Mouse (Mus musculus): ENCODE results near the gene Leng9. TPM values are rescaled to one million over a fixed set of nuclear protein-coding genes. Genes with fewer than 3 reads are reported as not detected.

Gene Leng9
- polyA plus RNA-seq, 1 experiment from 2014 or later = 4.3 TPM

- WGBS = 94% methylated on average over 22 of the region's 23 CpGs
- H3K36me3 ChIP-seq (ENCODE audit: control insufficient read depth, insufficient read depth, low read length) = peaks cover 76% of the 10 kb centered on the region
- H3K9me3 ChIP-seq (ENCODE audit: control insufficient read depth, low read length) = no peaks in the 10 kb centered on the region
- DNase-seq (ENCODE audit: low spot score) = no peak
- H3K9ac ChIP-seq (ENCODE audit: low read depth, low read length) = no peak overlapping the region
- H3K4me3 ChIP-seq (ENCODE audit: low read depth, low read length) = no peak overlapping the region
- H3K27me3 ChIP-seq (replicated peaks; ENCODE audit: control insufficient read depth, insufficient read depth, low read length) = 0 out of 2 replicates have a peak, but pooled peaks cover 3% of the 10 kb centered on the region
- no peak overlapping the region for H3K27ac ChIP-seq (replicated peaks; ENCODE audit: low read depth, low read length)
- H3K4me2 ChIP-seq (ENCODE audit: low read depth, low read length) = no peak overlapping the region
- H3K4me1 ChIP-seq (ENCODE audit: control insufficient read depth, insufficient read depth, low read length) = peaks cover 18% of the 10 kb centered on the region
- ATAC-seq (ENCODE audit: low read depth) = no peak
Observed at GRCm38 (mm10) chr7:4146241-4147180, 3.7 kb downstream of the Leng9 start.

GRCm38 (mm10) chr7:4145552-4146190 lies 4.5 kb downstream of the Leng9 start:
- Histone ChIP-seq H3K4me3 (ENCODE audit: low read depth, low read length) (no peak overlapping the region), H3K27me3 (replicated peaks; ENCODE audit: control insufficient read depth, insufficient read depth, low read length) (no peaks in the 10 kb centered on the region), H3K4me2 (ENCODE audit: low read depth, low read length) (no peak overlapping the region), H3K9me3 (ENCODE audit: control insufficient read depth, low read length) (no peaks in the 10 kb centered on the region), H3K27ac (replicated peaks; ENCODE audit: low read depth, low read length) (no peak overlapping the region), H3K36me3 (ENCODE audit: control insufficient read depth, insufficient read depth, low read length) (peaks cover 77% of the 10 kb centered on the region), H3K4me1 (ENCODE audit: control insufficient read depth, insufficient read depth, low read length) (peaks cover 17% of the 10 kb centered on the region), H3K9ac (ENCODE audit: low read depth, low read length) (no peak overlapping the region)
- ATAC-seq (ENCODE audit: low read depth) (no peak), DNase-seq (ENCODE audit: low spot score) (no peak)
- WGBS = 70% methylated on average over 6 of the region's 6 CpGs

GRCm38 (mm10) chr7:4144766-4145551 lies 5.2 kb downstream of the Leng9 start:
- Histone ChIP-seq H3K4me1 (ENCODE audit: control insufficient read depth, insufficient read depth, low read length) (peaks cover 9% of the 10 kb centered on the region), H3K4me2 (ENCODE audit: low read depth, low read length) (no peak overlapping the region), H3K9ac (ENCODE audit: low read depth, low read length) (no peak overlapping the region), H3K4me3 (ENCODE audit: low read depth, low read length) (no peak overlapping the region), H3K27me3 (replicated peaks; ENCODE audit: control insufficient read depth, insufficient read depth, low read length) (no peaks in the 10 kb centered on the region), H3K27ac (replicated peaks; ENCODE audit: low read depth, low read length) (no peak overlapping the region), H3K9me3 (ENCODE audit: control insufficient read depth, low read length) (no peaks in the 10 kb centered on the region), H3K36me3 (ENCODE audit: control insufficient read depth, insufficient read depth, low read length) (peaks cover 84% of the 10 kb centered on the region)
- DNase-seq (ENCODE audit: low spot score) (no peak), ATAC-seq (ENCODE audit: low read depth) (no peak)
- 96% methylated on average over 19 of the region's 20 CpGs for WGBS

- Histone ChIP-seq H3K27ac (replicated peaks; ENCODE audit: low read depth, low read length) (no peak overlapping the region), H3K36me3 (ENCODE audit: control insufficient read depth, insufficient read depth, low read length) (peaks cover 93% of the 10 kb centered on the region), H3K4me3 (ENCODE audit: low read depth, low read length) (no peak overlapping the region), H3K9ac (ENCODE audit: low read depth, low read length) (no peak overlapping the region), H3K27me3 (replicated peaks; ENCODE audit: control insufficient read depth, insufficient read depth, low read length) (no peaks in the 10 kb centered on the region), H3K4me1 (ENCODE audit: control insufficient read depth, insufficient read depth, low read length) (peaks cover 9% of the 10 kb centered on the region; the same call in 1 of the 2 replicates), H3K4me2 (ENCODE audit: low read depth, low read length) (no peak overlapping the region), H3K9me3 (ENCODE audit: control insufficient read depth, low read length) (no peaks in the 10 kb centered on the region)
- DNase-seq (ENCODE audit: low spot score) (no peak), ATAC-seq (ENCODE audit: low read depth) (no peak)
- 95% methylated on average over 13 of the region's 13 CpGs for WGBS
Observed at GRCm38 (mm10) chr7:4144046-4144445, 6.1 kb downstream of the Leng9 start.

- no peak overlapping the region for H3K27ac ChIP-seq (replicated peaks; ENCODE audit: low read depth, low read length)
- no peaks in the 10 kb centered on the region for H3K9me3 ChIP-seq (ENCODE audit: control insufficient read depth, low read length)
- H3K4me2 ChIP-seq (ENCODE audit: low read depth, low read length) = no peak overlapping the region
- DNase-seq (ENCODE audit: low spot score) = no peak
- H3K4me3 ChIP-seq (ENCODE audit: low read depth, low read length) = no peak overlapping the region
- no peaks in the 10 kb centered on the region for H3K27me3 ChIP-seq (replicated peaks; ENCODE audit: control insufficient read depth, insufficient read depth, low read length)
- H3K36me3 ChIP-seq (ENCODE audit: control insufficient read depth, insufficient read depth, low read length) = peaks cover 98% of the 10 kb centered on the region
- no peak overlapping the region for H3K9ac ChIP-seq (ENCODE audit: low read depth, low read length)
- peaks cover 5% of the 10 kb centered on the region; the same call in 1 of the 2 replicates for H3K4me1 ChIP-seq (ENCODE audit: control insufficient read depth, insufficient read depth, low read length)
- no peak for ATAC-seq (ENCODE audit: low read depth)
- 98% methylated on average over 18 of the region's 19 CpGs for WGBS
Observed at GRCm38 (mm10) chr7:4143506-4143905, 6.7 kb downstream of the Leng9 start.

- no peaks in the 10 kb centered on the region for H3K27me3 ChIP-seq (replicated peaks; ENCODE audit: control insufficient read depth, insufficient read depth, low read length)
- H3K27ac ChIP-seq (replicated peaks; ENCODE audit: low read depth, low read length) = no peak overlapping the region
- H3K4me3 ChIP-seq (ENCODE audit: low read depth, low read length) = no peak overlapping the region
- no peak for DNase-seq (ENCODE audit: low spot score)
- no peaks in the 10 kb centered on the region for H3K9me3 ChIP-seq (ENCODE audit: control insufficient read depth, low read length)
- H3K36me3 ChIP-seq (ENCODE audit: control insufficient read depth, insufficient read depth, low read length) = peaks cover 97% of the 10 kb centered on the region
- 96% methylated on average over 10 of the region's 10 CpGs for WGBS
- no peak overlapping the region for H3K9ac ChIP-seq (ENCODE audit: low read depth, low read length)
- ATAC-seq (ENCODE audit: low read depth) = no peak
- H3K4me2 ChIP-seq (ENCODE audit: low read depth, low read length) = no peak overlapping the region
- peaks cover 3% of the 10 kb centered on the region; the same call in 1 of the 2 replicates for H3K4me1 ChIP-seq (ENCODE audit: control insufficient read depth, insufficient read depth, low read length)
Observed at GRCm38 (mm10) chr7:4142796-4143445, 7.3 kb downstream of the Leng9 start.

GRCm38 (mm10) chr7:4141648-4142325 lies 8.4 kb downstream of the Leng9 start:
- no peaks in the 10 kb centered on the region for H3K27me3 ChIP-seq (replicated peaks; ENCODE audit: control insufficient read depth, insufficient read depth, low read length)
- no peak for ATAC-seq (ENCODE audit: low read depth)
- 92% methylated on average over 6 of the region's 6 CpGs for WGBS
- H3K4me2 ChIP-seq (ENCODE audit: low read depth, low read length) = no peak overlapping the region
- H3K36me3 ChIP-seq (ENCODE audit: control insufficient read depth, insufficient read depth, low read length) = peaks cover 86% of the 10 kb centered on the region
- no peak overlapping the region for H3K4me3 ChIP-seq (ENCODE audit: low read depth, low read length)
- no peaks in the 10 kb centered on the region for H3K9me3 ChIP-seq (ENCODE audit: control insufficient read depth, low read length)
- no peak overlapping the region for H3K27ac ChIP-seq (replicated peaks; ENCODE audit: low read depth, low read length)
- no peak overlapping the region for H3K9ac ChIP-seq (ENCODE audit: low read depth, low read length)
- H3K4me1 ChIP-seq (ENCODE audit: control insufficient read depth, insufficient read depth, low read length) = peaks cover 5% of the 10 kb centered on the region; the same call in 1 of the 2 replicates
- no peak for DNase-seq (ENCODE audit: low spot score)
